Mouse (Mus musculus) cortical plate, adult 2 months (tissue): ENCODE measurements around the gene Agrp. TPM values are rescaled to one million over a fixed set of nuclear protein-coding genes. Genes with fewer than 3 reads are reported as not detected.

Source experiments
- H3K27ac ChIP-seq: fragments of 200-500 bp; 2 replicates; pipeline ENCODE4 v1.5.1; 2012; ENCODE audit warnings: low read length, control low read depth, inconsistent platforms; ENCODE audit not compliant: insufficient read depth
- H3K4me1 ChIP-seq: fragments of 200-500 bp; 2 replicates; pipeline ENCODE4 v1.6.1; 2011; ENCODE audit warnings: low read length; ENCODE audit not compliant: control insufficient read depth, insufficient read depth
- H3K4me3 ChIP-seq: fragments of 200-500 bp; 2 replicates; pipeline ENCODE4 v1.5.1; 2011; ENCODE audit warnings: mild to moderate bottlenecking, low read length, control low read depth; ENCODE audit not compliant: insufficient read depth
- CTCF ChIP-seq: fragments of 200-500 bp; IDR thresholded peaks from 2 replicates; pipeline ENCODE4 v1.5.1; 2011; ENCODE audit warnings: mild to moderate bottlenecking, control low read depth, low read length; ENCODE audit not compliant: insufficient read depth; ENCODE audit errors: extremely low read depth
- POLR2A ChIP-seq: fragments of 200-500 bp; IDR thresholded peaks from 2 replicates; pipeline ENCODE4 v1.6.1; 2011; ENCODE audit warnings: mild to moderate bottlenecking, low read length, control low read depth; ENCODE audit not compliant: insufficient read depth; ENCODE audit errors: extremely low read depth
- polyA plus RNA-seq: library from polyadenylated mRNA; depleted of rRNA; stranded (reverse); fragments of >200 nt; gene quantifications from 2 replicates; pipeline ENCODE4 v1.2.3, GENCODE M21; 2012; rRNA removed

Gene Agrp
- polyA plus RNA-seq, 1 experiment, result 0.17 TPM

- no peak for TF ChIP-seq POLR2A
- TF ChIP-seq CTCF, result no peak
- H3K4me3 ChIP-seq, result no peak overlapping the region
Observed at GRCm38 (mm10) chr8:105517346-105517745, 119.8 kb downstream of the Agrp start.

More at GRCm38 (mm10) chr8:105517346-105517745, 119.8 kb downstream of the Agrp start:
- Histone ChIP-seq H3K4me1 (0 out of 2 replicates have a peak, but pooled peaks cover 2% of the 10 kb centered on the region), H3K27ac (no peak overlapping the region)

Other genes starting within 250 kb of the Agrp start
- not detected in 2 replicates for gene Kctd19, start 223.9 kb downstream of the Agrp start, polyA plus RNA-seq
- 0.64 and 0.94 TPM in 2 replicates for gene Lrrc36, start 223.8 kb downstream of the Agrp start, polyA plus RNA-seq
- gene Tppp3, start 165.9 kb downstream of the Agrp start, polyA plus RNA-seq, result 77.9 and 93.2 TPM in 2 replicates
- gene Zdhhc1, start 140.5 kb downstream of the Agrp start, polyA plus RNA-seq, result 63.6 and 66.2 TPM in 2 replicates
- gene Hsd11b2, start 118.6 kb downstream of the Agrp start, polyA plus RNA-seq, result not detected in 2 replicates
- 359 and 361 TPM in 2 replicates for gene Atp6v0d1, start 71.3 kb downstream of the Agrp start, polyA plus RNA-seq
- gene Ripor1, start 32.1 kb downstream of the Agrp start, polyA plus RNA-seq, result 47.3 and 49.1 TPM in 2 replicates
- gene Ctcf, start 825 bp downstream of the Agrp start, polyA plus RNA-seq, result 30.3 and 30.8 TPM in 2 replicates
- gene Carmil2, start 48.9 kb upstream of the Agrp start, polyA plus RNA-seq, result 43.9 and 47.6 TPM in 2 replicates
- gene Acd, start 63.7 kb upstream of the Agrp start, polyA plus RNA-seq, result 49.4 and 52.3 TPM in 2 replicates
- 57.3 and 58.1 TPM in 2 replicates for gene Pard6a, start 63.8 kb upstream of the Agrp start, polyA plus RNA-seq
- gene 4933405L10Rik, start 70.3 kb upstream of the Agrp start, polyA plus RNA-seq, result 0.38 and 0.52 TPM in 2 replicates
- 16.4 and 18.3 TPM in 2 replicates for gene Enkd1, start 70.8 kb upstream of the Agrp start, polyA plus RNA-seq
- gene Gfod2, start 121.3 kb upstream of the Agrp start, polyA plus RNA-seq, result 15.6 and 17.8 TPM in 2 replicates
- gene Ranbp10, start 190.0 kb upstream of the Agrp start, polyA plus RNA-seq, result 24.6 and 25.7 TPM in 2 replicates
- 0.11 and 0.31 TPM in 2 replicates for gene Tsnaxip1, start 190.3 kb upstream of the Agrp start, polyA plus RNA-seq
- 33.2 and 33.6 TPM in 2 replicates for gene Cenpt, start 215.9 kb upstream of the Agrp start, polyA plus RNA-seq
- 48.0 and 49.7 TPM in 2 replicates for gene Thap11, start 217.7 kb upstream of the Agrp start, polyA plus RNA-seq
- 85.1 and 86.1 TPM in 2 replicates for gene Nutf2, start 223.2 kb upstream of the Agrp start, polyA plus RNA-seq
- gene Edc4, start 243.5 kb upstream of the Agrp start, polyA plus RNA-seq, result 71.3 and 74.7 TPM in 2 replicates